Mouse (Mus musculus) left cerebral cortex, postnatal 10 days (tissue): ENCODE measurements around the gene Gm20388. TPM values are rescaled to one million over a fixed set of nuclear protein-coding genes. Genes with fewer than 3 reads are reported as not detected.
A peak's percentile ranks its signal among the peaks of the same experiment; 100 is the strongest.

Source experiments
- DNase-seq, 2 experiments: peaks; one replicate each; pipeline ENCODE4 v3.0.0; 2021 to 2022; ENCODE audit warnings: low spot score in 2 of 2, mixed read lengths in 1 of 2; ENCODE audit errors: extremely low spot score in 1 of 2
- intact Hi-C: fragments of 180-260 bp; cut with DNase I; formaldehyde crosslinking; loops from one replicate; pipeline ENCODE4 v1.15.1; 2025
- total RNA-seq, 2 experiments: library from RNA; stranded (reverse); gene quantifications; 2 replicates each; pipeline ENCODE4 v1.2.3; 2021

The Gm20388 gene
- total RNA-seq, 2 experiments from 2014 or later = 4.4 to 9.0 TPM

DNA sequence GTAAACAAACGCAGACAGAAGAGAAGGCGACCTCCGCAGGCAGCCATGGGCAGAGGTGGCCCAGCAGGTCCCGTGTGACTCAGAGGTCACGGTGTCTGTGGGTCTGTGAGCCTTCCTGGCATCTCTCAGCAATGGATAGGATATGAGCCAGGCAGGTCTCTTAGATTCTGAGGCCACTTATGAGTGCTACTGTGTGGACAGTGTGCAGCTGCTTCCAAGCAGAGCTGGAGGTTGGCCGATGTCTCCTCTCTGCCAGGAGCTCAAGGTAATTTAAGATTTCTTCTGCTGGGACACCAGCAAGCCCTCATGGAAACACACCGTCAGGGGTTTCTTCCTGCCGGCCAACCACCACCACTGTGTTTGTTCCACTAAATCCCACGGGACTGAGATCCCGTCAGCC, 4397.1 kb downstream of the Gm20388 start:
- intact Hi-C loops = no loop called here
- DNase-seq = no peak

GRCm38 (mm10) chr8:124310509-124310908, 4399.9 kb downstream of the Gm20388 start:
- intact Hi-C loops = no loop called here
- DNase-seq = no peak

- intact Hi-C loops = no loop called here
- no peak for DNase-seq
Measured at GRCm38 (mm10) chr8:124311111-124311510, 4400.5 kb downstream of the Gm20388 start.

GRCm38 (mm10) chr8:124311723-124312122, 4401.1 kb downstream of the Gm20388 start:
- no peak for DNase-seq
- intact Hi-C loops = no loop called here

- intact Hi-C loops = no loop called here
- DNase-seq = no peak
Measured at GRCm38 (mm10) chr8:124312228-124312627, 4401.6 kb downstream of the Gm20388 start.

DNA sequence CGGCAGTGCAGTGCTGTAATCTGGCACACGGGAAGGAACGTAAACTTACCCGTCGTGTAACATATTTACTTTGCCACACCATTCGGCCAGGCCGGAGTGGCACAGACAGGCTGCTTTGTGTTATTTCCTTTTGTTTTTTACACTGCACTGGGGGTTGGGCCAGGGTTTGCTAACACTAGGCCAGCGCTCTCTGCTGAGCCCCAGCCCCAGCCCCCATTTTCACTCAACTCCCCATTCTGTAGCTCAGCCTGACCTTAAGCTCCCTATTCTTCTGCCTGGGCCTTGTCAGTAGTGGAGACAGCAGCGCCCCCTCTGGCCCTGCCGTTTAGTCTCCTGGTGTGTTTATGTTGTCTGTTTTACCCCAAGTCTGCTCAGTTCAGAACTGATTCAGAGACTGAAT, 4404.2 kb downstream of the Gm20388 start:
- intact Hi-C loops = loop anchor here (5.0 kb wide), 1 partner anchor 38 kb away; no protein-coding TSS in a partner anchor
- no peak for DNase-seq

- peak in 1 of 2 experiments; percentile 57 for DNase-seq
- intact Hi-C loops = loop anchor here (5.0 kb wide), 1 partner anchor 39 kb away; no protein-coding TSS in a partner anchor
Measured at GRCm38 (mm10) chr8:124316466-124317136, 4406.0 kb downstream of the Gm20388 start.

DNA sequence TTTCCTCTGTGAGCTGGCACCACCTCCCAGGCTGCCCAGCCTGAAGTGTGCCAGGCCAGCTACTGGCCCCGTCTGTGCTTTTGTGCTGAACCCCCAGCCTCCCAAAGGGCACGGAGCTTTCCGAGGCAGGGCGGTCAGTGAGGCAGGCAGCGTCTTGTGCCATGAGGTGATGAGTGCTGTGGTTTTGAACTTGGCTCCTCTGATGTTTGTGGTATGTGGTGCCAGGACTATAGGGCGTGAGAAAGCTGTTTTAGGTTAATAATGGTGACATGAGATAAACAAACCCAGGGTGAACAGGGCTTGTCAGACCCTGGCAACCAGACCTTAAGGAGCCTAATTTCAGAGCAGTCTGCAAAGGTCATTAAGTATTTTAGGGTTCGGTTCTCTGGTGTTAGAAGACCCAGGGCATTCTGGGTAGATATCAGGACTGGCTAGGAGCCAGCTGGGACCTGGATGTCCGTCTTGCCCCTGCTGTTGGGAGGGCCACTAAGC, 4406.6 kb downstream of the Gm20388 start:
- intact Hi-C loops = loop anchor here (5.0 kb wide), 1 partner anchor 40 kb away; no protein-coding TSS in a partner anchor

DNA sequence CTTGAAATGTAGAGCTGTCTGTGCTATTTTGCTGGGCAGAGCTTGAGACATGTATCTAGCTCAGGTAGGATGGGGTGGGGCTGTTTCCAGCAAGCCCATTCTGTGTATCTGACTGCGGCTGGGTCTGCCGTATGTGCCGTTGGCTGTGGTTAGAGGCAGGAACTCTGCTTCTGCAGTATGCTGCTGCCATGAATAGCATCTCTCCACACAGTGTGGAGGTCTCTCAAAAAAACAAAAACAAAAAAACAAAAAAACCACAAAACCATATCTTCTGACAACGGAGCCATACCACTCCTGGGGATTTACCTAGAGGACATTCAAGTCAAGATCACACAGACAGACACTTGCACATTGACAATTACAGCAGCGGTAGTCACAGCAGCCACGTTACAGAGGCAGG, 4407.2 kb downstream of the Gm20388 start:
- DNase-seq = no peak
- intact Hi-C loops = loop anchor here (5.0 kb wide), 1 partner anchor 41 kb away; no protein-coding TSS in a partner anchor

More for the DNA sequence above, 4406.6 kb downstream of the Gm20388 start:
- no peak for DNase-seq

DNA sequence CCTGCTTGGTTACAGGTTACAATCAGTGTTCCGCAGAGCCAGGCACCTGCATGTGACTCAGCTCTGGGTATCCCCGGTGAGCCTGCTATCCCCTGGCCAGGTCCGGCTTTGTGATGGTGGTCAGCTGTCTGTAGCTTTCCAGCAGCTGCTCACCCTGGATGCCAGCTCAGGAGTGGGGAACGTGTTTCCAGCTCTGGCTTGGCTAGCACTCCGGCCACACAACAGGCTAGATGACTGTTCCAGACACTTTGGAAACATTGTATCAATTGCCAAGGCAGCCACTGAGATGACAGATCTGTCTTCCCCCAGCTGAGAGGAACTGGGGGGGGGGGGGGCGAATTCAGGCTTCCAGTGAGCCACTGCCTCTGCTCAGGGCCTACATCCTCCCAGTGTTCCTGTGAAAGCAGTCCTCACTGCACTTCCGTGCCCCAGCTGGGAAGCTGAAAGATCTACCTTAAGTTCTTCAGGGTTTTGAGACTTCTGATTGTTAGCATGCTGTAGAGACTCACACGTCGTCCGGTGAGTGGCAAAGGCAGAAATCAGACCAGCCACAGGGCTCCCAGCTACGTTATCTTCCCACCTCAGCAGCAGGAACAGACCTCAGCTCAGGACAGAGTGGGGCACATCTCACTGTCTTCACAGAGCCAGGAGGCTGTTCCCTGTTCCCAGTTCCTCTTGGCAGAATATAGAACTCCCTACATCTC, 4408.1 kb downstream of the Gm20388 start:
- DNase-seq = no peak
- intact Hi-C loops = loop anchor here (5.0 kb wide), 1 partner anchor 41 kb away; no protein-coding TSS in a partner anchor

GRCm38 (mm10) chr8:124319316-124319652, 4408.6 kb downstream of the Gm20388 start:
- intact Hi-C loops = loop anchor here (5.0 kb wide), 1 partner anchor 42 kb away; no protein-coding TSS in a partner anchor
- no peak for DNase-seq

GRCm38 (mm10) chr8:124321227-124321840, 4410.7 kb downstream of the Gm20388 start:
- intact Hi-C loops = no loop called here
- no peak for DNase-seq

DNA sequence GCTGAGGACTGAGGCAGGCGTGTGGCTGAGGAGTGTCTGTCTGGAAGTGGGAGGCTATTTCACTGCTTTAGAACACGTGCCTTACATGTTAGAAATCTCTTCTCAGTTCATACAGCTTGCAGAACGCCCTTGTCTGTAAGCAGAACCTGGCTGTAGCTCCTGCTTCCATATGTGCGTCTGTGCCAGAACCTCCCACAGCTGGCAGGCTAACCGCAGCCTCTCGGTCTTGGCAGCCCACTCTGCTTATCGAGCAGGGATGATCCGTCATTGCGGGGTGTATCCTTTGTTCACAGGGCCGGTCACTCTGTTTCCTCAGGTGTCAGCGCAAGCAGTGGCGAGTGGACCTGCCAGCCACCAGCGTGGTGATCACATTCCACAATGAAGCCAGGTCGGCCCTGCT, 4412.7 kb downstream of the Gm20388 start:
- DNase-seq = no peak
- intact Hi-C loops = no loop called here

GRCm38 (mm10) chr8:124328259-124328658, 4417.6 kb downstream of the Gm20388 start:
- no peak for DNase-seq
- intact Hi-C loops = loop anchor here (5.0 kb wide), 1 partner anchor 96 kb away; the partner anchor contains the start of gene Galnt2

DNA sequence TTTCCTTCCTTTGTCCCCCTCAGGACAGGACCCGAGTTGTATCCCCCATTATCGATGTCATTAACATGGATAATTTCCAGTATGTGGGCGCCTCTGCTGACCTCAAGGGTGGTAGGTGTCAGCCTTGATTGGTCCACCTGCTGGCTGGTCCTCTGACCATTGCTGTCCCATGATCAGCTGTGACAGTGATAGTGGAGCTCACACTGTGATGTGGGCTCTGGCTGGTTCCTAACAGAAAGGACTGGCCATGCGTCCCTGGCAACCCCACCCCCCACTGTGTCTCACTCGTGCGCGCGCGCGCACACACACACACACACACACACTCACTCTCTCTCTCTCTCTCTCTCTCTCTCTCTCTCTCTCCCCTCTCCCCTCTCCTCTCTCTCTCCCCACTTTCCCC, 4419.0 kb downstream of the Gm20388 start:
- intact Hi-C loops = loop anchor here (5.0 kb wide), 1 partner anchor 97 kb away; the partner anchor contains the start of gene Galnt2
- no peak for DNase-seq

DNA sequence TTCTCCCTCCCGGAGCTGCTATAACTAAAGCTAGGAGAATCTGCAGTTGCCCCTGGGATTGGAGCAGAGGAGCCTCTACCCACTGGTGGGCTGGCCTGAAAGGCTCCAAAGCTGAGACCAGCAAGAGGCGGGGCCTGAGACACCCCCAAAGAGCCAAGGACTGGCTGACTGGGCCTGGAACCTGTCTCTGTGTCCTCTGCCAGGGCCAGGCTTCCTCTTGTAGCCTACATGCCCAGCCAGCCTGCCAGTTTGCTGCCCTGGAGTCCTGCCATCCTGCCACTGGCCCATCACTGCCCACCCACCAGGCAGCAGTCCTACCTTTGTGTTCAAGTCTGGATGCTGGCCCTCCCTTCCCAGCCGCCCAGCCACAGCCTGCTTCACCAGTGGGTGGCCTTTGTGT, 4419.8 kb downstream of the Gm20388 start:
- DNase-seq = peak; percentile 45 to 62
- intact Hi-C loops = no loop called here

GRCm38 (mm10) chr8:124331094-124331493, 4420.5 kb downstream of the Gm20388 start:
- intact Hi-C loops = no loop called here
- DNase-seq = no peak

GRCm38 (mm10) chr8:124331706-124332105, 4421.1 kb downstream of the Gm20388 start:
- intact Hi-C loops = no loop called here
- no peak for DNase-seq

DNA sequence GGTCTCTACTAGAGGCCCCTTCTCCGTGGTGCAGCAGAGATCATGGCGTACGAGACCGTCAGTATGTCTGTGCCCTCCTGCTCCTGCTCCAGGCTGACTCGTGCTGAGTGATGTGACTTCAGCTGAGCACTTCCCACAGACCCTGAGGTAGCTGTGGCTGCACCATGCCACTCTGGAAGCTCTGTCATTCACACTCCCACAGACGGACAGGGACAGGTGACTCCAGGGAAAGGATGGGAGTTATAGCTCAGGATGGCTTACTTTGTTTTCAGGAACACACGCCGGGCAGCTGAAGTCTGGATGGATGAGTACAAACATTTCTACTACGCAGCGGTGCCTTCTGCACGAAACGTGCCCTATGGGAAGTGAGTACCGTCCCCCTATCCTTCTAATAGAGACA, 4425.7 kb downstream of the Gm20388 start:
- intact Hi-C loops = no loop called here
- no peak for DNase-seq
